Mouse (Mus musculus) liver, embryonic 13.5 days (tissue): Measurements from ENCODE around the gene Bpifa5. TPM values are rescaled to one million over a fixed set of nuclear protein-coding genes. Genes with fewer than 3 reads are reported as not detected.
"Not testable (repeated sequence)": the region's sequence is repeated elsewhere in the genome, so short reads cannot be mapped to it uniquely, and the experiment has no call there.

Source experiments
- ATAC-seq: fragments of 200-750 bp; cut with Nextera tagmentation; 2 replicates; pipeline ENCODE4 v1.8.0; 2017; ENCODE audit warnings: low read depth, mild to moderate bottlenecking, moderate number of reproducible peaks, moderate library complexity
- DNase-seq: peaks from one replicate; pipeline ENCODE4 v3.0.0; 2022
- H3K27ac ChIP-seq: fragments of 300-500 bp; sonication (generic); 2 replicates; pipeline ENCODE4 v1.5.1; 2015; ENCODE audit warnings: moderate library complexity, mild to moderate bottlenecking, inconsistent platforms
- H3K27me3 ChIP-seq: fragments of 300-500 bp; sonication (generic); 2 replicates; pipeline ENCODE4 v1.6.1; 2015; ENCODE audit warnings: mild to moderate bottlenecking, inconsistent platforms
- H3K36me3 ChIP-seq: fragments of 300-500 bp; sonication (generic); 2 replicates; pipeline ENCODE4 v1.6.1; 2015; ENCODE audit warnings: mild to moderate bottlenecking, inconsistent platforms
- H3K4me1 ChIP-seq: fragments of 300-500 bp; sonication (generic); replicated peaks from 2 replicates; pipeline ENCODE4 v1.6.1; 2015; ENCODE audit warnings: inconsistent platforms
- H3K4me2 ChIP-seq: fragments of 300-500 bp; sonication (generic); 2 replicates; pipeline ENCODE4 v1.6.1; 2015; ENCODE audit warnings: inconsistent platforms, mild to moderate bottlenecking, moderate library complexity
- H3K4me3 ChIP-seq: fragments of 300-500 bp; sonication (generic); replicated peaks from 2 replicates; pipeline ENCODE4 v1.5.1; 2015; ENCODE audit warnings: mild to moderate bottlenecking, inconsistent platforms
- H3K9ac ChIP-seq: fragments of 300-500 bp; sonication (generic); 2 replicates; pipeline ENCODE4 v1.6.1; 2015; ENCODE audit warnings: mild to moderate bottlenecking, inconsistent platforms
- H3K9me3 ChIP-seq: fragments of 300-500 bp; sonication (generic); replicated peaks from 2 replicates; pipeline ENCODE4 v1.6.1; 2016; ENCODE audit warnings: inconsistent platforms
- WGBS: fragments of 180-500 bp; shearing (Covaris S2); methylation state at CpG from one replicate; pipeline ENCODE4 v1.1.7; 2015; ENCODE audit not compliant: insufficient replicate concordance; 5-methylcytosine and 5-hydroxymethylcytosine counted together
- polyA plus RNA-seq: library from polyadenylated mRNA; unstranded; fragments of >200 nt; fragmentation: Nextera tagmentation; extraction: Ambion mirVana; gene quantifications from 2 replicates; pipeline ENCODE4 v1.2.1, GENCODE M21; 2015

Bpifa5 gene
- polyA plus RNA-seq, result 0.09 and 0.10 TPM in 2 replicates

GRCm38 (mm10) chr2:154162307-154162706 lies at the start of gene Bpifa5:
Bpifa5 (plus strand) TSS chr2:154162607.
- no peak for DNase-seq
- H3K9me3 ChIP-seq, result peaks cover 11% of the 10 kb centered on the region; the same call in 1 of the 2 replicates
- H3K4me2 ChIP-seq, result no peak within 1 kb of the TSS
- H3K4me3 ChIP-seq, result no peak within 1 kb of the TSS
- no peaks in the 10 kb centered on the region for H3K27me3 ChIP-seq
- H3K36me3 ChIP-seq, result no peaks in the 10 kb centered on the region
- ATAC-seq, result no peak
- H3K9ac ChIP-seq, result no peak within 1 kb of the TSS
- no peaks in the 10 kb centered on the region for H3K4me1 ChIP-seq
- H3K27ac ChIP-seq, result no peak within 1 kb of the TSS
- 62% methylated on average over 8 of the region's 8 CpGs for WGBS

GRCm38 (mm10) chr2:154117381-154117780 lies 45.0 kb upstream of the Bpifa5 start:
- H3K9ac ChIP-seq, result no peak overlapping the region
- no peaks in the 10 kb centered on the region for H3K4me1 ChIP-seq
- WGBS, result 61% methylated on average over 3 of the region's 3 CpGs
- no peaks in the 10 kb centered on the region for H3K9me3 ChIP-seq
- no peak for DNase-seq
- no peaks in the 10 kb centered on the region for H3K36me3 ChIP-seq
- H3K27me3 ChIP-seq, result no peaks in the 10 kb centered on the region
- ATAC-seq, result no peak
- H3K4me3 ChIP-seq, result no peak overlapping the region
- no peak overlapping the region for H3K27ac ChIP-seq
- H3K4me2 ChIP-seq, result no peak overlapping the region

- Histone ChIP-seq H3K9ac (no peak within 1 kb of the TSS), H3K27me3 (no peaks in the 10 kb centered on the region), H3K9me3 (no peaks in the 10 kb centered on the region), H3K4me2 (no peak within 1 kb of the TSS), H3K36me3 (no peaks in the 10 kb centered on the region), H3K27ac (no peak within 1 kb of the TSS), H3K4me1 (no peaks in the 10 kb centered on the region), H3K4me3 (no peak within 1 kb of the TSS)
- WGBS, result 23% methylated on average over 2 of the region's 2 CpGs
- no peak for ATAC-seq
- DNase-seq, result no peak
Observed at GRCm38 (mm10) chr2:154130120-154130519, 32.3 kb upstream of the Bpifa5 start, which contains the start of gene Bpifa3. Bpifa3 (plus strand) TSS chr2:154130336.

- Histone ChIP-seq H3K27ac (no peak within 1 kb of the TSS), H3K4me1 (no peaks in the 10 kb centered on the region), H3K9ac (no peak within 1 kb of the TSS), H3K4me2 (no peak within 1 kb of the TSS), H3K27me3 (no peaks in the 10 kb centered on the region), H3K4me3 (no peak within 1 kb of the TSS), H3K36me3 (no peaks in the 10 kb centered on the region), H3K9me3 (no peaks in the 10 kb centered on the region)
- no peak for DNase-seq
- ATAC-seq, result no peak
- WGBS, result 52% methylated on average over 4 of the region's 4 CpGs
Observed at GRCm38 (mm10) chr2:154142580-154142979, 19.8 kb upstream of the Bpifa5 start, which contains the start of gene Bpifa1. Bpifa1 (plus strand) TSS chr2:154142880.

- ATAC-seq (no peak), DNase-seq (no peak)
- Histone ChIP-seq H3K36me3 (no peaks in the 10 kb centered on the region), H3K4me3 (no peak overlapping the region), H3K4me2 (no peak overlapping the region), H3K9ac (no peak overlapping the region), H3K27me3 (no peaks in the 10 kb centered on the region), H3K4me1 (no peaks in the 10 kb centered on the region), H3K27ac (no peak overlapping the region), H3K9me3 (no peaks in the 10 kb centered on the region)
- WGBS, result 80% methylated on average over 3 of the region's 3 CpGs
Observed at GRCm38 (mm10) chr2:154143735-154144134, 18.7 kb upstream of the Bpifa5 start.

GRCm38 (mm10) chr2:154147496-154147895 lies 14.9 kb upstream of the Bpifa5 start:
- no peak overlapping the region for H3K27ac ChIP-seq
- no peaks in the 10 kb centered on the region for H3K9me3 ChIP-seq
- H3K4me2 ChIP-seq, result no peak overlapping the region
- no peak overlapping the region for H3K4me3 ChIP-seq
- no peaks in the 10 kb centered on the region for H3K27me3 ChIP-seq
- H3K4me1 ChIP-seq, result no peaks in the 10 kb centered on the region
- no peak overlapping the region for H3K9ac ChIP-seq
- H3K36me3 ChIP-seq, result no peaks in the 10 kb centered on the region
- 59% methylated on average over 4 of the region's 4 CpGs for WGBS
- DNase-seq, result no peak
- no peak for ATAC-seq

GRCm38 (mm10) chr2:154158433-154158832 lies 4.0 kb upstream of the Bpifa5 start:
- Histone ChIP-seq H3K9me3 (peaks cover 11% of the 10 kb centered on the region; the same call in 1 of the 2 replicates), H3K4me1 (no peaks in the 10 kb centered on the region), H3K4me2 (no peak overlapping the region), H3K36me3 (no peaks in the 10 kb centered on the region), H3K4me3 (no peak overlapping the region), H3K27ac (no peak overlapping the region), H3K9ac (no peak overlapping the region), H3K27me3 (no peaks in the 10 kb centered on the region)
- DNase-seq, result no peak
- no peak for ATAC-seq
- 32% methylated on average over 3 of the region's 3 CpGs for WGBS

GRCm38 (mm10) chr2:154163306-154163705 lies 899 bp downstream of the Bpifa5 start:
- DNase-seq (no peak), ATAC-seq (no peak)
- Histone ChIP-seq H3K4me2 (no peak overlapping the region), H3K27me3 (no peaks in the 10 kb centered on the region), H3K36me3 (no peaks in the 10 kb centered on the region), H3K4me1 (no peaks in the 10 kb centered on the region), H3K27ac (no peak overlapping the region), H3K9me3 (peaks cover 11% of the 10 kb centered on the region; the same call in 1 of the 2 replicates), H3K9ac (no peak overlapping the region), H3K4me3 (no peak overlapping the region)
- 70% methylated on average over 5 of the region's 5 CpGs for WGBS

GRCm38 (mm10) chr2:154169172-154169571 lies 6.8 kb downstream of the Bpifa5 start:
- ATAC-seq (no peak), DNase-seq (no peak)
- no peaks in the 10 kb centered on the region for H3K27me3 ChIP-seq
- H3K4me2 ChIP-seq, result no peak overlapping the region
- no peaks in the 10 kb centered on the region for H3K36me3 ChIP-seq
- no peak overlapping the region for H3K4me3 ChIP-seq
- no peaks in the 10 kb centered on the region for H3K9me3 ChIP-seq
- no peak overlapping the region for H3K27ac ChIP-seq
- no peak overlapping the region for H3K9ac ChIP-seq
- WGBS, result 38% methylated on average over 3 of the region's 3 CpGs
- no peaks in the 10 kb centered on the region for H3K4me1 ChIP-seq

GRCm38 (mm10) chr2:154171621-154172020 lies 9.2 kb downstream of the Bpifa5 start:
- no peak overlapping the region for H3K4me2 ChIP-seq
- no peaks in the 10 kb centered on the region for H3K4me1 ChIP-seq
- WGBS, result 55% methylated on average over 6 of the region's 6 CpGs

GRCm38 (mm10) chr2:154173313-154173712 lies 10.9 kb downstream of the Bpifa5 start:
- WGBS, result 7% methylated on average over 1 of the region's 1 CpGs

More at GRCm38 (mm10) chr2:154171621-154172020, 9.2 kb downstream of the Bpifa5 start:
- no peaks in the 10 kb centered on the region for H3K36me3 ChIP-seq
- no peak overlapping the region for H3K27ac ChIP-seq
- no peak for DNase-seq
- no peaks in the 10 kb centered on the region for H3K27me3 ChIP-seq
- ATAC-seq, result no peak
- no peaks in the 10 kb centered on the region for H3K9me3 ChIP-seq
- H3K9ac ChIP-seq, result no peak overlapping the region
- H3K4me3 ChIP-seq, result no peak overlapping the region

GRCm38 (mm10) chr2:154181900-154182299 lies 19.5 kb downstream of the Bpifa5 start:
- not testable (repeated sequence) for H3K4me3 ChIP-seq, H3K27ac ChIP-seq, DNase-seq, H3K4me2 ChIP-seq, ATAC-seq, H3K27me3 ChIP-seq, H3K9ac ChIP-seq, H3K36me3 ChIP-seq, H3K4me1 ChIP-seq, H3K9me3 ChIP-seq
- 60% methylated on average over 7 of the region's 7 CpGs for WGBS

More at GRCm38 (mm10) chr2:154173313-154173712, 10.9 kb downstream of the Bpifa5 start:
- Histone ChIP-seq H3K36me3 (no peaks in the 10 kb centered on the region), H3K27ac (no peak overlapping the region), H3K9me3 (no peaks in the 10 kb centered on the region), H3K4me2 (no peak overlapping the region), H3K27me3 (no peaks in the 10 kb centered on the region), H3K9ac (no peak overlapping the region), H3K4me1 (no peaks in the 10 kb centered on the region), H3K4me3 (no peak overlapping the region)
- DNase-seq (no peak), ATAC-seq (no peak)
